Mouse (Mus musculus) forebrain, embryonic 10.5 days (tissue): ENCODE measurements around the gene Cd300lb. TPM values are rescaled to one million over a fixed set of nuclear protein-coding genes. Genes with fewer than 3 reads are reported as not detected.
A peak's percentile ranks its signal among the peaks of the same experiment; 100 is the strongest.
"Not testable (repeated sequence)": the region's sequence is repeated elsewhere in the genome, so short reads cannot be mapped to it uniquely, and the experiment has no call there.

Source experiments
- DNase-seq: peaks from one replicate; pipeline ENCODE4 v3.0.0-alpha.2; 2017; ENCODE audit warnings: low spot score; ENCODE audit errors: extremely low spot score
- H3K27ac ChIP-seq: fragments of 300-500 bp; sonication (generic); 2 replicates; pipeline ENCODE4 v1.5.1; 2016; ENCODE audit warnings: mild to moderate bottlenecking
- H3K27me3 ChIP-seq: fragments of 300-500 bp; sonication (generic); 2 replicates; pipeline ENCODE4 v1.6.1; 2016; ENCODE audit warnings: mild to moderate bottlenecking; ENCODE audit not compliant: poor library complexity, severe bottlenecking
- H3K36me3 ChIP-seq: fragments of 300-500 bp; sonication (generic); replicated peaks from 2 replicates; pipeline ENCODE4 v1.6.1; 2016; ENCODE audit warnings: mild to moderate bottlenecking, moderate library complexity
- H3K4me1 ChIP-seq: fragments of 300-500 bp; sonication (generic); 2 replicates; pipeline ENCODE4 v1.6.1; 2016
- H3K4me3 ChIP-seq: fragments of 300-500 bp; sonication (generic); 2 replicates; pipeline ENCODE4 v1.5.1; 2016; ENCODE audit warnings: mild to moderate bottlenecking, moderate library complexity
- H3K9me3 ChIP-seq: fragments of 300-500 bp; sonication (generic); 2 replicates; pipeline ENCODE4 v1.6.1; 2016; ENCODE audit warnings: mild to moderate bottlenecking, moderate library complexity
- WGBS: fragments of 180-500 bp; shearing (Covaris S2); methylation state at CpG from one replicate; pipeline ENCODE4 v1.1.7; 2016; 5-methylcytosine and 5-hydroxymethylcytosine counted together
- polyA plus RNA-seq: library from polyadenylated mRNA; unstranded; fragments of >200 nt; fragmentation: Nextera tagmentation; extraction: Ambion mirVana; gene quantifications from 2 replicates; pipeline ENCODE4 v1.2.1, GENCODE M21; 2016

Cd300lb gene
- polyA plus RNA-seq, 1 experiment from 2014 or later = not detected

DNA sequence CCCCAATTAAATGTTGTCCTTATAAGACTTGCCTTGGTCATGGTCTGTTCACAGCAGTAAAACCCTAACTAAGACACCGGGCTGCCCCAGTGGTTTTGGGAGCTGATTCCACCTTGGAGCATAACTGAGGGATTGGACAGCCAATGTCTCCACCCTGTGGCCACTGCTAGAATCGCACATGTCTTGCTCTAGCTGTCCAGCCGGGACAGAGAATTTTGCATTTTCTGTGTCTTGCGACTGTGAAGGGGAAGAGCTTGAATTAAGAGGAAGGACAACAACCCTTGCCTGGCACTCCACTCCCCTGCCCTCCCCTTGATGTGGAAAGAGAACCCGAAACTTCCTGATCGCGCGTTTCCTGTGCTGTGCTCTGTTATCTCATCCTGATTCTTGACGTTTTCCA, 21.3 kb downstream of the Cd300lb start:
- Histone ChIP-seq H3K36me3 (no peaks in the 10 kb centered on the region), H3K27me3 (0 out of 2 replicates have a peak, but pooled peaks cover 8% of the 10 kb centered on the region), H3K4me1 (no peaks in the 10 kb centered on the region), H3K9me3 (no peaks in the 10 kb centered on the region), H3K4me3 (no peak overlapping the region), H3K27ac (no peak overlapping the region)
- 27% methylated on average over 9 of the region's 9 CpGs for WGBS
- DNase-seq = peak; percentile 83

DNA sequence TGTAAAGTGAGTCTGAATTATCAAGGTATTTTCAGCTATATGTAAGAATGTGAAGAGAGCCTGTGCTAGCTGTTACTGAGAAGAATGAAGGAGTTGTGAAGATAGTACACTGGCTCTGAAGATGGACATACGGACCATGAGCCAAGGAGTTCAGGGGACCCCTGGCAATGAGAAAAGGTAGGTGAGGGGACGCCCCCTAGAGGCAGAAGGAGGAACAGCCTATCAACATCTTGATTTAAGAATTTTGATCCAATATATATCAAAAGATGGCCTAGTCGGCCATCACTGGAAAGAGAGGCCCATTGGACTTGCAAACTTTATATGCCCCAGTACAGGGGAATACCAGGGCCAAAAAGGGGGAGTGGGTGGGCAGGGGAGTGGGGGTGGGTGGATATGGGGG, 24.6 kb downstream of the Cd300lb start:
- H3K27me3 ChIP-seq, H3K36me3 ChIP-seq, DNase-seq, H3K4me1 ChIP-seq, H3K9me3 ChIP-seq, H3K4me3 ChIP-seq, H3K27ac ChIP-seq: not testable (repeated sequence)
- 45% methylated on average over 3 of the region's 3 CpGs for WGBS

DNA sequence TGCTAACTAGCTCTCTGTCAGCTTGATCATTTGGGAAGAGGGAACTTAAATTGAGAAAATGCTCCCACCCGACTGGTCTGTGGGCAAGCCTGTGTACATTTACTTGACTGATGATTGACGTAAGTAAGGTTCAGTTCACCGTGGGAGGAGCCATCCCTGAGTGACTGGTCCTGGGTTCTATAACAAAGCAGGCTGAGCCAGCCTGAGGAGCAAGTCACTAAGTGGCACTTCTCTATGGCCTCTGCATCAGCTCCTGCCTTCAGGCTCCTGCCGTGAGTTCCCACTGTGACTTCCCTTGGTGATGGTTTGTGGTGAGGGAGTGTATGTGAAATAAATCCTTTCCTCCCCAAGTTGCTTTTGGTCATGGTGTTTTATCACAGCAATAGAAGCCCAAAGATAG, 26.1 kb downstream of the Cd300lb start:
- H3K27me3 ChIP-seq = 0 out of 2 replicates have a peak, but pooled peaks cover 2% of the 10 kb centered on the region
- H3K36me3 ChIP-seq = no peaks in the 10 kb centered on the region
- 69% methylated on average over 4 of the region's 4 CpGs for WGBS
- H3K4me1 ChIP-seq = no peaks in the 10 kb centered on the region
- H3K4me3 ChIP-seq = no peak overlapping the region
- DNase-seq = no peak
- no peak overlapping the region for H3K27ac ChIP-seq
- H3K9me3 ChIP-seq = no peaks in the 10 kb centered on the region

DNA sequence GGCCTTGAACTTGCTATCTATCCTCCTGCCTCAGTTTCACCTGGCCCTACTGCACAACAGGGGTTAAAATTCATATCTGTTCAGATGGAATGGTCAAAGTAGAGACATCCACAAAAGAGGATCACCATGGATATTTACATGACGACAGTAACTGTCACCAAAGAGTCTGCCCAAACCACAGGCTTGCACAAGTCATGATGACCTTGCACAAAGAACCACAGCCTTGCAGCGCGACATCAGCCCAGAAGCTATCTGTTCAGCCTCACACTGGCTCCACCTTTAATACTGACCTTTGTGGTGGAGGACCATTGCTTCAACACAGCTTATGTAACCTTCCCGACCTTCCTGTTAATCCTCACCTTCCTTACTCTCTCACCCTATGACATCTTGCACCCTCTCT, 26.6 kb downstream of the Cd300lb start:
- no peaks in the 10 kb centered on the region for H3K4me1 ChIP-seq
- no peaks in the 10 kb centered on the region for H3K27me3 ChIP-seq
- no peak overlapping the region for H3K27ac ChIP-seq
- DNase-seq = no peak
- H3K4me3 ChIP-seq = no peak overlapping the region
- H3K9me3 ChIP-seq = no peaks in the 10 kb centered on the region
- H3K36me3 ChIP-seq = no peaks in the 10 kb centered on the region
- WGBS = 80% methylated on average over 4 of the region's 4 CpGs

DNA sequence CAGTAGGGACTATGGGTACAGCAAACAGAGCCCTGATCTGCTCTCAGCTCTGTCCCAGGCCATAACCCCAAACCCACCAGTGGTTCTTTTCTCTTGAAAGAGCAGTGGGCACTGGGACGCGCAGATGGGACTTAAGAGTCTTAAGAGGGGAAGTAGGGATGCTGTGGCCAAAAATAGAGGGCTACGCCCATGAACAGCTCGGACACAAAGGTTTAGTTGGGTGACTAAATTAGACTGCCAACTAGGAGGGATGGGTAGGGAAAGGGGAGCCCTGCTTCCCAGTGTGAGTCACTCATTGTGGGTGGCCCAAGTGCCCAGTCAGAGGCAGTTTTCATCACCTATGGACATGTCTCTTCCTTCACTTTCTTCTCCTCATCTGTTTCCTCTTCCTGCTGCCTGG, 31.0 kb downstream of the Cd300lb start:
- 86% methylated on average over 4 of the region's 4 CpGs for WGBS
- Histone ChIP-seq H3K27me3 (no peaks in the 10 kb centered on the region), H3K4me3 (no peak overlapping the region), H3K36me3 (no peaks in the 10 kb centered on the region), H3K9me3 (no peaks in the 10 kb centered on the region), H3K27ac (no peak overlapping the region), H3K4me1 (no peaks in the 10 kb centered on the region)
- DNase-seq = no peak

DNA sequence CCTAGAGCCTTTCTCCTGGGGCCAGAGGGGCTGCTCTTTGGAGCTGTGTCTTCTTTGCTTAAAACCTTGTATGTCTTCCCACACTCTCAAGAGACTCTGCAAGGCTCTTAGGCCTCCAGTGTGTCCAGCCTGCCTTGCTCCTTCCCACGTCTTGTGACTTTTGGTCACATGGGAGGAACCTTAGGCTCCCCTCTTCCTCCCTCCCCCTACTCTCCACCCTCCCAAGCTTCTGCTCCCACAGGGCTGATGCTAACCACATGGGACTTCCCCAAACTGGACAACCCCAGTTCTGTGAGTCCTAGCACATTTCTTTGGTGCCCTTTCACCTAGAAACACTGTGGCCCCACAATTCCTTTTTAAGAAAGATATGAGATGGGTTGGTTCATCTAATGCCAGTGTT, 36.2 kb downstream of the Cd300lb start:
- no peaks in the 10 kb centered on the region for H3K9me3 ChIP-seq
- DNase-seq = no peak
- 46% methylated on average over 1 of the region's 1 CpGs for WGBS
- no peaks in the 10 kb centered on the region for H3K4me1 ChIP-seq
- no peaks in the 10 kb centered on the region for H3K36me3 ChIP-seq
- H3K27ac ChIP-seq = no peak overlapping the region
- H3K27me3 ChIP-seq = no peaks in the 10 kb centered on the region
- H3K4me3 ChIP-seq = no peak overlapping the region

DNA sequence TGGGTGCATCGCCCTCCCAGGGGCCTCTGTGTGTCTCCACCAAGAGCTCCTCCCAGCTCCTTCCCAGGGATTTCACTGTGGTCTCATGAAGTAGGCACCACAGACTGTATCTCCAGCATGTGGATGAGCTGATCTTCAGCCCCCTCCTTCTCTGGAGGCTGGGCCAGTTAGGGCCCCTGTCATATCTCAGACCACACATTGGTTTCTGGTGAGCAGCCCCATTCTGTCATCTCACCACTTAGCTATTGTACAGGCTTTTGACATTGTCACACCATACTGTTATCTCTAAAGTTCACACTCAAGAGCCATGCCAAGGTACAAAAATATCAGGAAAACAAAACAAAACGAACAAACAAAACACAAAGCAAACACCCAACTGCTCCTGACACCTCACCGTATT, 38.1 kb downstream of the Cd300lb start:
- Histone ChIP-seq H3K4me1 (no peaks in the 10 kb centered on the region), H3K36me3 (no peaks in the 10 kb centered on the region), H3K27ac (no peak overlapping the region), H3K4me3 (no peak overlapping the region), H3K27me3 (no peaks in the 10 kb centered on the region), H3K9me3 (no peaks in the 10 kb centered on the region)
- WGBS = 94% methylated on average over 3 of the region's 3 CpGs
- DNase-seq = no peak

DNA sequence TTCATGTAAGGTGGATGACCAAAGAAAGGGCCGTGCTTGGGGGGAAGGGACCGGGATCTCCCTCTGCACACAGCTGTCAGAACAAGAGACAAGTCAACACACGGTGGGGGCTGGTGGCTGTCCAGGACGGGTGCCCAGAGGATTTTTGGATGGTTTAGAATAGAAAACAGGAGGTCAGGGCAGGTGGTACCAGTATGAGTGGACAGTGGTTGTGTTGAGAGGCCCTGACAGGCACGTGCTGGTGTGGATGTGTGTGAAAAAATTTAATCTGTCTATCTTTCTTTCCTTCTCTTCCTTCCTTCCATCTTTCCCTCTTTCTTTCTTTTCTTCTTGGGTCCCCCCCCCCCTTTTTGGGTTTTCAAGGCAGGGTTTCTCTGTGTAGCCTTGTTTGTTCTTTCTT, 43.6 kb downstream of the Cd300lb start:
- Histone ChIP-seq H3K4me3 (no peak overlapping the region), H3K27ac (no peak overlapping the region), H3K27me3 (no peaks in the 10 kb centered on the region), H3K36me3 (no peaks in the 10 kb centered on the region), H3K9me3 (no peaks in the 10 kb centered on the region), H3K4me1 (peaks cover 8% of the 10 kb centered on the region; the same call in 1 of the 2 replicates)
- DNase-seq = no peak
- 68% methylated on average over 5 of the region's 5 CpGs for WGBS

DNA sequence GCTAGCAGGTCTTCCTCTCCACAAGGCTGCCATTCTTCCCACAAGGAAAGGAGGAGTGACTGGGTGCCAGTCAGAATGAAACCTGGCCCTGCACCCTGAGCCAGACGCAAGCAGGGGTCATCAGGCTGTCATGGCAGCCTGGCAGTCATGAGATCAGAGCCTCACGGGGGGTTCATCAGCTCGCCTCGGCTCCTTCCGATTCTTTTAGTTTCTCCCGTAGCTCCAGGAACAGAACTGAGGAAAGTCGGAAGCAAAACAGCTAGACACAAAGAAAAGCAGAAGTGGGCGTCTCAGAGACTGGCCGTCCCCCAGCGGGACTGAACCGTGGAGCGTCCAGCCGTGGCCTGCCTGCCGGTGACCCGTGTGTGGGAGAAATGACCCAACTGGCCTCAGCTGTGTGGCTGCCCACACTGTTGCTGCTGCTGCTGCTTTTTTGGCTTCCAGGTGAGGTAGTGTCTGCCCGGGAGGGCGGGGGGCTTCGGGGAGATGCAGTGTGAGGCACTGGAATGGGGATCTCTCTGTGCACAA, 44.1 kb downstream of the Cd300lb start, which contains the start of gene Cd300a:
Gene Cd300a, plus strand, starts transcription at position 51 of the 528 bp plus-strand sequence.
- no peak for DNase-seq
- Histone ChIP-seq H3K27me3 (no peaks in the 10 kb centered on the region), H3K4me1 (peaks cover 8% of the 10 kb centered on the region; the same call in 1 of the 2 replicates), H3K4me3 (no peak within 1 kb of the TSS), H3K36me3 (no peaks in the 10 kb centered on the region), H3K27ac (0 out of 2 replicates have a peak within 1 kb of the TSS, but pooled peaks have one; percentile 2), H3K9me3 (no peaks in the 10 kb centered on the region)
- 75% methylated on average over 18 of the region's 18 CpGs for WGBS

DNA sequence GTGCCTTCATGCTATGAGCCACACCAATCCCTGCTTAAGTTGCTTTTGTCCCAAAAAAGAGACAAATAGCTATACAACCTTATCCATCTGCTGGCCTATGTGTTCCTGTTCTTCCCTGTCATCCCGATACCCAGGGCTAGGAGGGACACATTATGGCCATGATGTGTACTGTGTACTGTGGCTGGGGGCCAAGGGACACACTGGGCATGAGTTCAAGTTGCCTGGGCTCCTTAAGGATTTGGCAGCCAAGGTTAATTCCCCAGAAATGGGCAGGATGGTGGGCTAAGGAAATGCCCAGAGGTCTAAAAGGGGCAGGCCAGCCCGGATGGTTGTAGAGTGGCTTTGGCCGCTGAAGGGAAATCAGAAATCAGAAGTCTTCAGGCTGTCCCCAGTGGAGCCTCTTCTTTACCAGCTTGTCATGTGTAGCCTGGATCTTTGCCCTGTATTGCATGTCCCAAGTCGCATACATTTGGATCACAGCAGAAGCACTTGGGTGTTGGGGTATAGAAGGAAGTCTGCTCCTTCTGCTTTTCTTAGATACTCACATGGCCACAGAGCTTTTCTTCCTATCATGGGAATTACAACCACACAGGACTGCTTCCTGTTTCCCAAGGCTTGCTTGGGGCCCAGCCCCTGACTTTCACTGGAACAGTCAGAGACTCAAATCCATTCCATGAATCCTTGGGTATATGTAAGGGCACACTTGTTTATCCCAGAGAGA, 49.6 kb downstream of the Cd300lb start:
- no peak overlapping the region for H3K4me3 ChIP-seq
- WGBS = 93% methylated on average over 4 of the region's 4 CpGs
- DNase-seq = no peak
- no peaks in the 10 kb centered on the region for H3K27me3 ChIP-seq
- no peak overlapping the region for H3K27ac ChIP-seq
- H3K9me3 ChIP-seq = no peaks in the 10 kb centered on the region
- no peaks in the 10 kb centered on the region for H3K4me1 ChIP-seq
- H3K36me3 ChIP-seq = no peaks in the 10 kb centered on the region

DNA sequence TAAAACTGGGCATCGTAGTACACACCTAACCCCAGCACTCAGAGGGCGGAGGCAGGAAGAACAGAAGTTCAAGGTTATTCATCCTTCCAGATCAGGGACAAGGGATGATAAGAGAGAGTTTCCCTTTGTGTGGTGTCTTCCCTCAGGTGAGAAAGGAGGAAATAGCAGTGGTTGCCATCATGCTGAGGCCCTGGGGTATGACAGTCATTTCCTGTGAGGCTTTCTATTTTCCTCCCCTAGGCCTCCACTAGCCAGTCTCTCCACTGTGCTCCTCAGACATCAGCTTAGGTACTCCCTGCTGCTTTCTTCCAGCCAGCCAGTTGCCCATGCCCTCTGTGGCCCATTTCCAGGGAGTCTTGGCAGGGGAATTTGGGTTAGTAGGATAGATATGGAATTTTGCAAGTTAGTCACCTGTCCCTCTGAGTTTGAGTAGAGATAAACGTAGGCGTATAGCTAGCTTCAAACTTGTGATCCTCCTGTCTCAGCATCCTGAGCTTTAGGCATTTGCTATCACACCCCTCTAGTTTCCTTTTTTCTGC, 50.9 kb downstream of the Cd300lb start:
- H3K27me3 ChIP-seq = no peaks in the 10 kb centered on the region
- no peak overlapping the region for H3K27ac ChIP-seq
- H3K4me3 ChIP-seq = no peak overlapping the region
- H3K36me3 ChIP-seq = no peaks in the 10 kb centered on the region
- WGBS = 90% methylated on average over 4 of the region's 4 CpGs
- H3K4me1 ChIP-seq = no peaks in the 10 kb centered on the region
- DNase-seq = no peak
- no peaks in the 10 kb centered on the region for H3K9me3 ChIP-seq

DNA sequence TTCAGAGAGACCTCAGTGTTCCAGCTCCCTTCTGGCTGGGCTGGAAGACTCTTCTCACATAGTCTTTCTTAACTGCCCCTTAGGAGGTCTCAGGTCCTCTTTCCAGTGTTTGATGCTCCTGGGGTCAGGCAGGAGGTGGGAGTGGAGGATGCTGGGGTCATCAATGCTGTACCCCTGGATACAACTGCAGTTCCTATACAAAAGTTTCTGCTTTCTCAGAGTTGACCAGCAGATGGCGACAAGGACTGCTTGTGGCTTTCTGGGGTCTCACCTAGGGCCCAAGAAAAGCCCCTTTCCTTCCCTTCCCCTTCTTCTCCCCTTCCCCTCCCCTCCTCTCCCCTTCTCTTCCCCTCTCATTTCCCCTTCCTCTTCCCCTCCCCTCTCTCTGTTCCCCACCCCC, 53.6 kb downstream of the Cd300lb start:
- Histone ChIP-seq H3K4me3 (no peak overlapping the region), H3K27ac (no peak overlapping the region), H3K4me1 (peaks cover 22% of the 10 kb centered on the region), H3K9me3 (no peaks in the 10 kb centered on the region), H3K36me3 (no peaks in the 10 kb centered on the region), H3K27me3 (no peaks in the 10 kb centered on the region)
- no peak for DNase-seq
- 0% methylated on average over 1 of the region's 1 CpGs for WGBS

DNA sequence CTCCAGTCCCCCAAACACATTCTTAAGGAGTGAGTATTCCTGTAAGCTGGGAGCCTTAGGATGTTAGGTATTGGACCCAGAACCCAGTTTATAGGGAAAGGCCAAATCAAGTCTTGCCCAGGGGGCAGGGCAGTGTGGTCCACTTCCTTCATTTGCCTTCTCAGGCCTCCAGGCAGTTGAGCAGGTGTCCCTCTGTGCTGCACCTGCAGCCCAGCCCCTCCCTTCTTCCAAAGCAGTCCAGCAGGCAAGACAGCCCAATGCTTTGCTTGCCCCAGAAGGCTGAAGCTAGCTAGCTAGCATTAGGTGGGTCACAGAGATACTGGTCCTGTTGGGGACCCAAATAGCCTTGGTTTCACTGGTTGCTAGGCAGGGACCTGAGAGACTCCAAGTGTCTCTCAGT, 54.0 kb downstream of the Cd300lb start:
- Histone ChIP-seq H3K27me3 (no peaks in the 10 kb centered on the region), H3K36me3 (no peaks in the 10 kb centered on the region), H3K9me3 (no peaks in the 10 kb centered on the region), H3K27ac (no peak overlapping the region), H3K4me1 (peaks cover 26% of the 10 kb centered on the region), H3K4me3 (no peak overlapping the region)
- DNase-seq = no peak
